Mouse (Mus musculus) forelimb bud, embryonic 11.5 days (tissue): ENCODE measurements around the gene Kat8.
"Not testable (repeated sequence)": the region's sequence is repeated elsewhere in the genome, so short reads cannot be mapped to it uniquely, and the experiment has no call there.

ENCODE experiments used
- DNase-seq: peaks from one replicate; pipeline ENCODE4 v3.0.0-alpha.2; 2012; ENCODE audit warnings: low read depth, low spot score

The Kat8 gene

GRCm38 (mm10) chr7:127931351-127932135 lies 19.2 kb downstream of the Kat8 start:
- DNase-seq = no peak

DNA sequence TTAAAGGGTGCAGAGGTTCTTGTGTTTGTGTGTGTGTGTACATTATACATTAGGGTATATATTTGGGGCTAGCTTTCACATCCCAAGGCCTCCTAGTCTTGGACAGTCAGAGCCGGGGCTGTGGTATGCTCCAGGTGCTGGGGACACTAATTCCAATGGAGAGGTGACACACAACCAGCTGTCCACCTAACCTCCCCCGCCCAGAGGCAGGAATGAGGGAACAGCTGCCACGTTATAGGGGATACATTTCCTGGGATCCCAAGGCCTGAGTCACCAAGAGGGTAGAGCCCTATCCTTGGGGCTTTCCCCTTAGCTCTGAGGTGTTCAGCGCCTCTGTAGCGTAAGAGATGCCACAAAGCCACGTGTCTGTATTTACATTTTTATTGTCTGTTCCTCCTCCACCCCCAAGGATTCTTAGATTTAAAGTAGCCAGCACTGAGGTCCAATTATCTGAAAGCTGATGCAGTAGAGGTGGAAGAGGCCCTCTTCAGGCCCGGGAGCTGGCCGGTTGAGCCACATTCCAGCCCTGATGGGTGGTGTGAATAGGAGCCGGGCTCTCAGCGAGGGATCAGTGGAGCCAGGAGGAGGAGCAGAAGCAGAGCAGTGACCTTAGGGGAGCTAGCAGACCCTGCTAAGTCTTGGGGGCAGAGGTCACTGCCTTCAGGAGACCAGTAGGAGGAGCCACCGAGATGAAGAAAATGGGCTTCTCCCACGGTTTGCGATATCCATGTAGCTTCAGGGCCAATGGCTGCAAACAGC lies 20.1 kb downstream of the Kat8 start:
- DNase-seq = no peak

DNA sequence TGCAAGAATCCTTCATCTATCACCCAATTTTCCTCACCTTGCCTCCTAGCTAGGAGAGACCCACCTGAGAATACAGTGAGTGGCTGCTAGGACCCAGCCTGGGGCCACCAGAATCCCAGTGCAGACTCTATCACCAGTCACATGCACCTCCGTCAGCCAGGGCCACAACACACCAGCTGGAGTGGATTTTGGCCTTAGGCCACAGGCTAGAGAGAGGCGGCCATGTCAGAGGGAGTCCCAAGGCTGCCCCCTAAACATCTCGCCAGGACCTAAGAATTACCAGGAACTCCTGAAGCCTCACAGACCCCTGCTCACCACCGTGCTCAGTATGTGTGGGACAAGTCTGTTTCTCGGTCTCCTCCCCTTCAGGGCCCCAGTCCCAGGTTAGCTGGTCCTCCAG lies 21.8 kb downstream of the Kat8 start:
- no peak for DNase-seq

DNA sequence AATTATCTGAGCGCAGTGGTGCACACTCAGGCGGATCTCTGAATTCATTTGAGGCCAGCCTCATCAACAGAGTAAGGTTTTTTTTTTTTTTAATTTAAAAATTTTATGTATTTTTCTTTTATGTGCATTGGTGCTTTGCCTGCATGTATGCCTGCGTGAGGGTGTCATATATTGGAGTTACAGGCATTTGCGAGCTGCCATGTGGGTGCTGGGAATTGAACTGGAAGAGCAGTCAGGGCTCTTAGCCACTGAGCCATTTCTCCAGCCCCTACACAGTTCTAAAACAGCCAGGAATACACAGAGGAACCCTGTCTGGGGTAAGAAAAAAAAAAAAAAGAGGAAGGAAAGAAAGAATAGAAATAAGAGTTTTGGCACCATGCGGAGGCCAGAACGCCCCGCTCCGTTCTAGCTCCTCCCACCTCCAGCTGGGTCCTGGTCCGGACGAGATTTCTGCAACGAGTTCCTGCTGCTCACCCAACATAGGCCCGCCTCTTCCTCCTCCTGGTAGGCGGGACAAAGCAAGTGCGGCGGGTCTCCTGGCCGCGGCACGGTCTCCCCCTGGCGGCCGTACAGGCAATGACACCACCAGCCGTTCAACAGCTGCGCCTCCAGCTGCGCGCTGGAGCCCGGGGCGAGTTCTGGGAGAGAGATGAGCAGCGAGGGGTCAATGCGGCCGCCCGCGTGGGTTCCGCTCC lies 22.9 kb downstream of the Kat8 start:
- DNase-seq = peak; percentile 93

DNA sequence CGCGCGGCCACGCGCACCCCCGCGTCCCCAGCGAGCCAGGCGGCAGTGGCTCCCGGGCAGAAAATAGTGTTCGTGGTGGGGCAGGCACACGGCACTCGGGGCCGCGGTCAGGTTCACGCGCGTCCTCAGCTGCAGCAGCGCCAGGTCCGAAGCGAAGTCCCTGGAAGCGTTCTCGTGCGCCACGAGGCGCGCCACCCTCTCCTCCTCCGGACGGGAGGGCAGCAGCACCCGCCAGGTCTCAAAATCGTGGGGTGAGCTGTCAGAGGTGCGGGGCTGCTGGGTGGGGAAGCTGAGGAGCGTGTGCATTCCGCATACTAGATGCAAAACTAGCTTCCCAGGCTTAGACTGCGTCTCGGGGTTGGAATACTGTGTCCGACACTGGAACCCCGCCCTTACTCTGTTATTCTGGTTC lies 23.4 kb downstream of the Kat8 start:
- no peak for DNase-seq

DNA sequence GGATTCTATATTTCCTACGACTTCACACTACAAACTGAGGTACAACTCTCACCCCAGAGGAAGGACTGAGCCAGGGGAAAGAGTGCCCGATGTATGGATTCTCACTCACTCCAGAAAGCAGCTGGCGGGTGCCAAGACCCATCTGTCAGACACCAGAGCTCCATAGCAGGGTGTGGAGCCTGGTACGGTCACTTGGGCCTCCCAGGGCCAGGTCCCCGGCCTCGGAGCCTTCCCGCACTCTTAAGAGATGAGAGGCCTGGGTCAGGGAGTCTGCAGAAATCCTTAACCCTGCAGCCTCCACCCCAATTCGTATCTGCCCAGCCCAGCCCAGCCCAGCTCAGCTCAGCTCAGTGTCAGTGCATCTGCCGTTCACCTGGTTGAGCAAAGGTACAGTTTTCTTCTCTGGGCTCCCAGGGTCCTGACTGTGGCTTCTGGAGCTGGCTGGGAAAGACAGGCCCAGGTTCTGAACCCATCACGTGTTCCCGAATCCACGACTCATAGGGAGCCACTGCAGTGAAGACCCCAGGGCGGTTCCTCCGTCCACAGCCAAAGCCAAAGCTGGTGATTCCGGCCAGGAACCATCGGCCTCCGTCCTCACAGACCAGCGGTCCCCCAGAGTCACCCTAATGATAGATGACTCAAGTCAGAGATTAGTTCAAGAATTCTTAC lies 24.0 kb downstream of the Kat8 start:
- no peak for DNase-seq

- DNase-seq = not testable (repeated sequence)
Measured at GRCm38 (mm10) chr7:127942097-127942496, 29.8 kb downstream of the Kat8 start.

DNA sequence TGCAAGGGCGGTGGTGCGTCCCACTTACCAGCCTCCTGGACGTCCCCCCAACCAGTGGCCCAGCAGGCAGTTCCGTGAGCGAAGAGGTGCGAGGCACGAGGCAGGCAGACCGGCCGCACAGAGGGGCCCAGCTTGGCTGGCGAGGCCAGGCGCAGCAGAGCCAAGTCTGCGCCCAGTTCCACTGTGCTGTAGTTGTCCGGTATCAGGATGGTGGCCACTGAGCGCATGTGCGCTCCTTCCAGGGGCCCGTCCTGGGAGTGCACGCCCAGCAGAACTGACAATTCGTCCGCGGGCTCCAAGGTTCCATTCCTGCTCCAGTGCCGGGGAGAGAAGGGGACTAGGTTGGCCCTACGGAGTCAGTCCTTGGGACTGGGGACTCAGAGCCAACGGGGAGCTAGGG lies 32.3 kb downstream of the Kat8 start:
- DNase-seq = no peak

- DNase-seq = no peak
Measured at GRCm38 (mm10) chr7:127946470-127947023, 34.2 kb downstream of the Kat8 start, which contains the start of gene Prss36. Prss36 (minus strand) TSS chr7:127946725.

GRCm38 (mm10) chr7:127952864-127953581 lies 40.7 kb downstream of the Kat8 start:
- no peak for DNase-seq

- no peak for DNase-seq
Measured at GRCm38 (mm10) chr7:127959364-127959763, 47.0 kb downstream of the Kat8 start.

- peak; percentile 30 for DNase-seq
Measured at GRCm38 (mm10) chr7:127966371-127966918, 54.1 kb downstream of the Kat8 start.

DNA sequence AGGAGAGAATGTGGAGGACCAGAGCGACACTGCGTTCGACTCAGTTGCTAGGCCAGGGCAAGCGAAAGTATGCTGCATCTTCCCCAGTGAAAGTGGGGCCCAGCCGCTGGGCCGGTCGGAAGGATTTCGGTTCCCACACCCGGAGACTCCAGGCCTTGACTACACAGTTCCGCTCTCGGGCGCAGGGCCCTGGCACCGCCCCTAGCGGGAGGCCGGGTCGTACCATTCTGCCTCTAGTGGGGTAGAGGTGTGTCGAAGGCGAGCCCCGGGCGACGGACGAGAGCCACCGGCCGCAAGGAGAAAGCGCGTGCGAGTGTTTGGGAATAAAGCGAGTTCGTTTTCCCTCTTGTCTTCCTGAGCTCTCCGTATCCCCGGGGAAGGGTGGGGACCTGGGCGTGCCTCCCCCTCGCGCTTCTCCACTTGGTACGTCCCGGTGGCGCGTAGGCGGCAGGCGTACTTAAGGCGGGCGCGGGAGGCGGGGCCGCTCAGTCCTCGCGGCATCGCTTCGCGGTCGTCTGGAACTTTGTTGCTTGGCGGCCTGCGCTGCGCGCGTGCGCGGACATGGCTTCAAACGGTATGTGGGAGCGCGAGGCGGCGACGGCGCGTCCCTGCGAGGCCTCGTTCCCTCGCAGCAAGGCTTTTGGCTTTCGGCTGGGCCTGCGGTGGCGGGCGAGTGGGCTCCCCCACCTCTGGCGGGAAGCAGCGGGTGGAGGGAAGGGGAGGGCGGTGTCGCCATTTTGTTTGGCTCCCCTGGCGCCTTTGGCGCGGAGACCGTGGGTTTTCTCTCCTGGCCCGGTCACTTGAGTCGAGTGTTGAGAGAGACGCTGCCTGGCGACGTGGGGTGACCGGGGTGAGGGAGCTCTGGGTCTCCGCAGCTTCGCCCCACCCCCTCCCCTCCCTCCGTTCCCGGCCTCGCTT lies 54.9 kb downstream of the Kat8 start, which contains the start of gene Fus:
Gene Fus, plus strand, starts transcription at position 454 of the 918 bp plus-strand sequence.
- DNase-seq = peak; percentile 94

GRCm38 (mm10) chr7:127967922-127968828 lies 55.9 kb downstream of the Kat8 start:
- DNase-seq = peak; percentile 76

DNA sequence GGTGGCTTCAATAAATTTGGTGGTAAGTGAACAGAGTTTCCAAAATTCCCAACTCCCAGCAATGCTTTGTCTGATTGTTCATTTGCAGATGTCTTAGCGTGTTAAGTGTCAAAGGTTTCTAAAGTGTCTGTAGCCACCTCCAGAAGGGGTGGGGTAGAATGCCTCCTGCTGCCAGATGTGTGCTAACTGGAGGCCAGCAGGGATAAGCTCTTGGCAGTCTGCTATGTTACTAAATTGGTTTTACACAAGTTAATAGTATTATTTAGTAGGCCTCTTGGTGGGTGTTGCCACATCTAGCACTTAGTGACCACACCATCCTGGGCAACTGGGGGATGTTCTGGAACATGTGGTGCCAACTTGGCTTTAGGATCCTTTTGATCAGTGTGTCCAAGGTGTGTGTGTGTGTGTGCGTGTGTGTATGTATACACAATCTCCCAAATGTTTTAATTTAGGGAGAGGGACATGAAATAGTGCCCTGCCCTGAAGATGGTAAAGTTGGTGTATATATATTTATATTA lies 62.2 kb downstream of the Kat8 start:
- DNase-seq = no peak
